Mouse (Mus musculus): ENCODE measurements around the gene Cdkn2d. TPM values are rescaled to one million over a fixed set of nuclear protein-coding genes. Genes with fewer than 3 reads are reported as not detected.
A peak's percentile ranks its signal among the peaks of the same experiment; 100 is the strongest.
"Not testable (repeated sequence)": the region's sequence is repeated elsewhere in the genome, so short reads cannot be mapped to it uniquely, and the experiment has no call there.

Gene Cdkn2d
- total RNA-seq (2015) (132 and 138 TPM in 2 replicates), total RNA-seq (2017) (65.6 and 75.3 TPM in 2 replicates)

- peak; percentile 59 for ATAC-seq (ENCODE audit: poor library complexity, severe bottlenecking)
Observed at GRCm38 (mm10) chr9:21291022-21291787, at the start of gene Cdkn2d. Gene Cdkn2d (minus strand): TSS chr9:21291407.

GRCm38 (mm10) chr9:21340411-21340810 lies 49.2 kb upstream of the Cdkn2d start:
- ATAC-seq (ENCODE audit: poor library complexity, severe bottlenecking), result no peak

GRCm38 (mm10) chr9:21337652-21338051 lies 46.4 kb upstream of the Cdkn2d start:
- no peak for ATAC-seq (ENCODE audit: poor library complexity, severe bottlenecking)

- no peak for ATAC-seq (ENCODE audit: poor library complexity, severe bottlenecking)
Observed at GRCm38 (mm10) chr9:21336491-21336890, 45.3 kb upstream of the Cdkn2d start.

- no peak for ATAC-seq (ENCODE audit: poor library complexity, severe bottlenecking)
Observed at GRCm38 (mm10) chr9:21335391-21335790, 44.2 kb upstream of the Cdkn2d start.

GRCm38 (mm10) chr9:21334747-21335146 lies 43.5 kb upstream of the Cdkn2d start:
- ATAC-seq (ENCODE audit: poor library complexity, severe bottlenecking), result no peak

GRCm38 (mm10) chr9:21333523-21333922 lies 42.3 kb upstream of the Cdkn2d start:
- ATAC-seq (ENCODE audit: poor library complexity, severe bottlenecking), result no peak

- peak; percentile 40 for ATAC-seq (ENCODE audit: poor library complexity, severe bottlenecking)
Observed at GRCm38 (mm10) chr9:21332161-21333061, 41.2 kb upstream of the Cdkn2d start.

- ATAC-seq (ENCODE audit: poor library complexity, severe bottlenecking), result peak; percentile 16; the same call in 1 of the 2 replicates
Observed at GRCm38 (mm10) chr9:21331365-21332140, 40.3 kb upstream of the Cdkn2d start.

- no peak for ATAC-seq (ENCODE audit: poor library complexity, severe bottlenecking)
Observed at GRCm38 (mm10) chr9:21329699-21330289, 38.6 kb upstream of the Cdkn2d start.

- no peak for ATAC-seq (ENCODE audit: poor library complexity, severe bottlenecking)
Observed at GRCm38 (mm10) chr9:21329041-21329440, 37.8 kb upstream of the Cdkn2d start.

GRCm38 (mm10) chr9:21328041-21328440 lies 36.8 kb upstream of the Cdkn2d start:
- peak; percentile 78 for ATAC-seq (ENCODE audit: poor library complexity, severe bottlenecking)

GRCm38 (mm10) chr9:21327569-21327968 lies 36.4 kb upstream of the Cdkn2d start:
- ATAC-seq (ENCODE audit: poor library complexity, severe bottlenecking), result peak; percentile 33

GRCm38 (mm10) chr9:21324269-21324668 lies 33.1 kb upstream of the Cdkn2d start:
- no peak for ATAC-seq (ENCODE audit: poor library complexity, severe bottlenecking)

GRCm38 (mm10) chr9:21322917-21323297 lies 31.7 kb upstream of the Cdkn2d start:
- not testable (repeated sequence) for ATAC-seq (ENCODE audit: poor library complexity, severe bottlenecking)

GRCm38 (mm10) chr9:21322211-21322916 lies 31.2 kb upstream of the Cdkn2d start:
- ATAC-seq (ENCODE audit: poor library complexity, severe bottlenecking), result no peak

GRCm38 (mm10) chr9:21321513-21321835 lies 30.3 kb upstream of the Cdkn2d start:
- ATAC-seq (ENCODE audit: poor library complexity, severe bottlenecking), result peak; percentile 70

- ATAC-seq (ENCODE audit: poor library complexity, severe bottlenecking), result peak; percentile 86
Observed at GRCm38 (mm10) chr9:21320619-21321512, 29.7 kb upstream of the Cdkn2d start, which contains the start of gene Slc44a2. Gene Slc44a2 (plus strand): TSS chr9:21320698.

GRCm38 (mm10) chr9:21320280-21320618 lies 29.0 kb upstream of the Cdkn2d start:
- ATAC-seq (ENCODE audit: poor library complexity, severe bottlenecking), result no peak
